Mouse (Mus musculus): ENCODE measurements around the gene Ercc1. TPM values are rescaled to one million over a fixed set of nuclear protein-coding genes. Genes with fewer than 3 reads are reported as not detected.

Ercc1 gene
- polyA plus RNA-seq, 1 experiment from 2014 or later, result 108 TPM

GRCm38 (mm10) chr7:19349188-19349915, 4.8 kb downstream of the Ercc1 start:
- no peak overlapping the region for H3K4me3 ChIP-seq (ENCODE audit: low read depth, low read length)
- ATAC-seq (ENCODE audit: low FRiP score) (no peak), DNase-seq (ENCODE audit: low spot score) (no peak)

GRCm38 (mm10) chr7:19350221-19350620, 5.6 kb downstream of the Ercc1 start:
- ATAC-seq (ENCODE audit: low FRiP score), result no peak
- H3K27me3 ChIP-seq (ENCODE audit: control insufficient read depth, insufficient read depth, low read length), result no peaks in the 10 kb centered on the region

More at GRCm38 (mm10) chr7:19349188-19349915, 4.8 kb downstream of the Ercc1 start:
- Histone ChIP-seq H3K9me3 (ENCODE audit: control insufficient read depth, low read length) (no peaks in the 10 kb centered on the region), H3K9ac (ENCODE audit: low read depth, low read length) (no peak overlapping the region), H3K27ac (ENCODE audit: low read depth, low read length) (no peak overlapping the region), H3K36me3 (ENCODE audit: control insufficient read depth, insufficient read depth, low read length) (peaks cover 10% of the 10 kb centered on the region), H3K27me3 (ENCODE audit: control insufficient read depth, insufficient read depth, low read length) (no peaks in the 10 kb centered on the region), H3K4me1 (replicated peaks; ENCODE audit: control insufficient read depth, insufficient read depth, low read length) (0 out of 2 replicates have a peak, but pooled peaks cover 2% of the 10 kb centered on the region), H3K4me2 (replicated peaks; ENCODE audit: low read depth, low read length) (no peak overlapping the region)
- 90% methylated on average over 13 of the region's 13 CpGs for WGBS

GRCm38 (mm10) chr7:19354991-19355390, 10.4 kb downstream of the Ercc1 start:
- DNase-seq (ENCODE audit: low spot score) (no peak), ATAC-seq (ENCODE audit: low FRiP score) (no peak)
- no peak overlapping the region for H3K4me3 ChIP-seq (ENCODE audit: low read depth, low read length)
- H3K4me1 ChIP-seq (replicated peaks; ENCODE audit: control insufficient read depth, insufficient read depth, low read length), result 0 out of 2 replicates have a peak, but pooled peaks cover 4% of the 10 kb centered on the region
- no peak overlapping the region for H3K4me2 ChIP-seq (replicated peaks; ENCODE audit: low read depth, low read length)
- no peaks in the 10 kb centered on the region for H3K9me3 ChIP-seq (ENCODE audit: control insufficient read depth, low read length)
- no peak overlapping the region for H3K9ac ChIP-seq (ENCODE audit: low read depth, low read length)
- H3K36me3 ChIP-seq (ENCODE audit: control insufficient read depth, insufficient read depth, low read length), result peaks cover 20% of the 10 kb centered on the region
- WGBS, result 88% methylated on average over 5 of the region's 5 CpGs
- H3K27me3 ChIP-seq (ENCODE audit: control insufficient read depth, insufficient read depth, low read length), result no peaks in the 10 kb centered on the region
- H3K27ac ChIP-seq (ENCODE audit: low read depth, low read length), result no peak overlapping the region

More at GRCm38 (mm10) chr7:19350221-19350620, 5.6 kb downstream of the Ercc1 start:
- DNase-seq (ENCODE audit: low spot score), result no peak
- Histone ChIP-seq H3K9me3 (ENCODE audit: control insufficient read depth, low read length) (no peaks in the 10 kb centered on the region), H3K4me3 (ENCODE audit: low read depth, low read length) (no peak overlapping the region), H3K9ac (ENCODE audit: low read depth, low read length) (no peak overlapping the region), H3K27ac (ENCODE audit: low read depth, low read length) (no peak overlapping the region), H3K36me3 (ENCODE audit: control insufficient read depth, insufficient read depth, low read length) (peaks cover 14% of the 10 kb centered on the region), H3K4me2 (replicated peaks; ENCODE audit: low read depth, low read length) (no peak overlapping the region), H3K4me1 (replicated peaks; ENCODE audit: control insufficient read depth, insufficient read depth, low read length) (no peaks in the 10 kb centered on the region)
- WGBS, result 93% methylated on average over 7 of the region's 8 CpGs

- Histone ChIP-seq H3K27ac (ENCODE audit: low read depth, low read length) (no peak overlapping the region), H3K9me3 (ENCODE audit: control insufficient read depth, low read length) (no peaks in the 10 kb centered on the region), H3K4me1 (replicated peaks; ENCODE audit: control insufficient read depth, insufficient read depth, low read length) (peaks cover 10% of the 10 kb centered on the region; the same call in 1 of the 2 replicates), H3K27me3 (ENCODE audit: control insufficient read depth, insufficient read depth, low read length) (peaks cover 3% of the 10 kb centered on the region; the same call in 1 of the 2 replicates), H3K36me3 (ENCODE audit: control insufficient read depth, insufficient read depth, low read length) (peaks cover 16% of the 10 kb centered on the region), H3K4me3 (ENCODE audit: low read depth, low read length) (no peak overlapping the region), H3K4me2 (replicated peaks; ENCODE audit: low read depth, low read length) (no peak overlapping the region), H3K9ac (ENCODE audit: low read depth, low read length) (no peak overlapping the region)
- no peak for ATAC-seq (ENCODE audit: low FRiP score)
- 71% methylated on average over 10 of the region's 10 CpGs for WGBS
- no peak for DNase-seq (ENCODE audit: low spot score)
Measured at GRCm38 (mm10) chr7:19356311-19356710, 11.7 kb downstream of the Ercc1 start.

- DNase-seq (ENCODE audit: low spot score) (no peak), ATAC-seq (ENCODE audit: low FRiP score) (no peak)
- peaks cover 4% of the 10 kb centered on the region; the same call in 1 of the 2 replicates for H3K27me3 ChIP-seq (ENCODE audit: control insufficient read depth, insufficient read depth, low read length)
- peak overlapping the region; percentile 5; the same call in 1 of the 2 replicates for H3K4me3 ChIP-seq (ENCODE audit: low read depth, low read length)
- 92% methylated on average over 25 of the region's 25 CpGs for WGBS
- no peaks in the 10 kb centered on the region for H3K9me3 ChIP-seq (ENCODE audit: control insufficient read depth, low read length)
- H3K4me2 ChIP-seq (replicated peaks; ENCODE audit: low read depth, low read length), result peak overlapping the region; percentile 96; the same call in 1 of the 2 replicates
- peaks cover 16% of the 10 kb centered on the region for H3K36me3 ChIP-seq (ENCODE audit: control insufficient read depth, insufficient read depth, low read length)
- no peak overlapping the region for H3K9ac ChIP-seq (ENCODE audit: low read depth, low read length)
- peaks cover 15% of the 10 kb centered on the region; the same call in 1 of the 2 replicates for H3K4me1 ChIP-seq (replicated peaks; ENCODE audit: control insufficient read depth, insufficient read depth, low read length)
- no peak overlapping the region for H3K27ac ChIP-seq (ENCODE audit: low read depth, low read length)
Measured at GRCm38 (mm10) chr7:19357381-19358375, 13.1 kb downstream of the Ercc1 start.

- no peak for ATAC-seq (ENCODE audit: low FRiP score)
- WGBS, result 24% methylated on average over 13 of the region's 13 CpGs
- H3K4me2 ChIP-seq (replicated peaks; ENCODE audit: low read depth, low read length), result peak overlapping the region; percentile 96
- no peak overlapping the region for H3K27ac ChIP-seq (ENCODE audit: low read depth, low read length)
- peaks cover 14% of the 10 kb centered on the region for H3K36me3 ChIP-seq (ENCODE audit: control insufficient read depth, insufficient read depth, low read length)
- DNase-seq (ENCODE audit: low spot score), result no peak
- H3K9ac ChIP-seq (ENCODE audit: low read depth, low read length), result peak overlapping the region; percentile 59
- H3K27me3 ChIP-seq (ENCODE audit: control insufficient read depth, insufficient read depth, low read length), result peaks cover 4% of the 10 kb centered on the region; the same call in 1 of the 2 replicates
- no peaks in the 10 kb centered on the region for H3K9me3 ChIP-seq (ENCODE audit: control insufficient read depth, low read length)
- peak overlapping the region; percentile 62 for H3K4me3 ChIP-seq (ENCODE audit: low read depth, low read length)
- peaks cover 15% of the 10 kb centered on the region; the same call in 1 of the 2 replicates for H3K4me1 ChIP-seq (replicated peaks; ENCODE audit: control insufficient read depth, insufficient read depth, low read length)
Measured at GRCm38 (mm10) chr7:19358634-19359033, 14.1 kb downstream of the Ercc1 start.

GRCm38 (mm10) chr7:19359299-19359891, 14.8 kb downstream of the Ercc1 start, which contains the start of the genes Cd3eap and Ppp1r13l:
Gene Cd3eap, minus strand, starts transcription at chr7:19359483.
Gene Ppp1r13l, plus strand, starts transcription at chr7:19359749.
- peak within 1 kb of the TSS; percentile 62 for H3K4me3 ChIP-seq (ENCODE audit: low read depth, low read length)
- peak; percentile 86 for DNase-seq (ENCODE audit: low spot score)
- peak within 1 kb of the TSS; percentile 17; the same call in 1 of the 2 replicates for H3K27ac ChIP-seq (ENCODE audit: low read depth, low read length)
- H3K4me2 ChIP-seq (replicated peaks; ENCODE audit: low read depth, low read length), result peak within 1 kb of the TSS; percentile 96
- peaks cover 4% of the 10 kb centered on the region; the same call in 1 of the 2 replicates for H3K27me3 ChIP-seq (ENCODE audit: control insufficient read depth, insufficient read depth, low read length)
- peak; percentile 68 for ATAC-seq (ENCODE audit: low FRiP score)
- H3K9me3 ChIP-seq (ENCODE audit: control insufficient read depth, low read length), result no peaks in the 10 kb centered on the region
- H3K36me3 ChIP-seq (ENCODE audit: control insufficient read depth, insufficient read depth, low read length), result peaks cover 9% of the 10 kb centered on the region
- under 1% methylated on average over 31 of the region's 31 CpGs for WGBS
- peak within 1 kb of the TSS; percentile 59 for H3K9ac ChIP-seq (ENCODE audit: low read depth, low read length)
- H3K4me1 ChIP-seq (replicated peaks; ENCODE audit: control insufficient read depth, insufficient read depth, low read length), result peaks cover 15% of the 10 kb centered on the region; the same call in 1 of the 2 replicates
